Mouse (Mus musculus): Measurements from ENCODE around the gene Rps2.
"Not testable (repeated sequence)": the region's sequence is repeated elsewhere in the genome, so short reads cannot be mapped to it uniquely, and the experiment has no call there.

Gene Rps2

GRCm38 (mm10) chr17:24701251-24701650 is 16.7 kb upstream of the Rps2 start:
- DNase-seq (ENCODE audit: extremely low read depth, low read depth): no peak

DNA sequence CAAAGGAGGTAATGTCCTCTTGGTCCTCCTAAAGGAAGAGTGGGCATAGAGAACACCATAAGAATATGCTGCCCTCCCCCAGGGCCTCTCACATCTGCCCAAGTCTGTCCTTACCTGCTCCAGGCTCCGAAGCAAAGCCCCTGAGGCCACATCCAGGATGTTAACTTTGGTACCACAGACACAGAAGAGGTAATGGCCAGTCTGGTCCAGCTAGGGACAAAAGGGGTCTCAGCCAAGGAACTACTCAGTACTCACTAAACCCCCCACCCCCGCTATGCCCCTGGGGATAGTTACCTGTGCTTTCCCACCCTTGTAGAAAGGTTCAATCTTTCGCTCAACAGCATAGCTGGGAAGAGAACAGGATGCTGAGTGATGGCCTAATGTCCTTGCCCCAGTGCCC is 12.1 kb upstream of the Rps2 start:
- DNase-seq (ENCODE audit: extremely low read depth, low read depth): no peak

GRCm38 (mm10) chr17:24706982-24707800 is 10.7 kb upstream of the Rps2 start, which contains the start of gene Tbl3:
Tbl3 (minus strand) TSS chr17:24707660.
- peak; percentile 82 for DNase-seq (ENCODE audit: extremely low read depth, low read depth)

- peak; percentile 32 for DNase-seq (ENCODE audit: extremely low read depth, low read depth)
Measured at GRCm38 (mm10) chr17:24707801-24708425, 10.0 kb upstream of the Rps2 start.

DNA sequence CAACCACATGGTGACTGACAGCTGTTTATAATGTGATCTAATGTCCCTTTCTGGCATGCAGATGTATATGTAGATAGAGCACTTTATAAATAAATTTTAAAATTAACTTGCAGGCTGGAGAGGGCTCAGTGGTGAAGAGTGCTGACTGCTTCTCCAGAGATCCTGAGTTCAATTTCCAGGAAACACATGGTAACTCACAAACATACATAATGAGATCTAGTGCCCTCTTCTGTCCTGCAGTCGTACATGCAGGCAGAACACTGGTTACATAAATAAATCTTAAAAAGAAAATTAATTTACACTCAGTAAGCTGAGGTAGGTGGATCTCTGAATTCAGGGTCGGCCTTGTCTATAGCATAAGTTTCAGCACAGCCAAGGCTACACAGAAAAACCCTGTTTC is 9.3 kb upstream of the Rps2 start:
- peak; percentile 58 for DNase-seq (ENCODE audit: extremely low read depth, low read depth)

GRCm38 (mm10) chr17:24715556-24715955 is 2.4 kb upstream of the Rps2 start:
- DNase-seq (ENCODE audit: extremely low read depth, low read depth): no peak

- no peak for DNase-seq (ENCODE audit: extremely low read depth, low read depth)
Measured at GRCm38 (mm10) chr17:24716166-24716682, 1.7 kb upstream of the Rps2 start.

DNA sequence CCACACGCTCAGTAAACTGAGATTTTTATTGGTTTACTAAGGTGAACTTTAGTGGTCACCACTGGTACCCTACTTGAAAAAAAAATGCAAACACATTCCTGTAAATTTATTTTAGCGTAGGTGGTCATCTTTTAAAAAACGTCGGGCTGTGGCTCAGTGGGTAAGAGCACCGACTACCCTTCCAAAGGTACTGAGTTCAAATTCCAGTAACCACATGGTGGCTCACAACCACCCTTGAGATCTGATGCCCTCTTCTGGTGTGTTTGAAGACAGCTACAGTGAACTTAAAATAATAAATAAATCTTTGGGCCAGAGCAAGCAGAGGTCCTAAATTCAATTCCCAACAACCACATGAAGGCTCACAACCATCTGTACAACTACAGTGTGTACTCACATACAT is 1.0 kb downstream of the Rps2 start:
- not testable (repeated sequence) for DNase-seq (ENCODE audit: extremely low read depth, low read depth)

- peak; percentile 89 for DNase-seq (ENCODE audit: extremely low read depth, low read depth)
Measured at GRCm38 (mm10) chr17:24719494-24720222, 1.7 kb downstream of the Rps2 start.

- DNase-seq (ENCODE audit: extremely low read depth, low read depth): not testable (repeated sequence)
Measured at GRCm38 (mm10) chr17:24720616-24721015, 2.7 kb downstream of the Rps2 start.

DNA sequence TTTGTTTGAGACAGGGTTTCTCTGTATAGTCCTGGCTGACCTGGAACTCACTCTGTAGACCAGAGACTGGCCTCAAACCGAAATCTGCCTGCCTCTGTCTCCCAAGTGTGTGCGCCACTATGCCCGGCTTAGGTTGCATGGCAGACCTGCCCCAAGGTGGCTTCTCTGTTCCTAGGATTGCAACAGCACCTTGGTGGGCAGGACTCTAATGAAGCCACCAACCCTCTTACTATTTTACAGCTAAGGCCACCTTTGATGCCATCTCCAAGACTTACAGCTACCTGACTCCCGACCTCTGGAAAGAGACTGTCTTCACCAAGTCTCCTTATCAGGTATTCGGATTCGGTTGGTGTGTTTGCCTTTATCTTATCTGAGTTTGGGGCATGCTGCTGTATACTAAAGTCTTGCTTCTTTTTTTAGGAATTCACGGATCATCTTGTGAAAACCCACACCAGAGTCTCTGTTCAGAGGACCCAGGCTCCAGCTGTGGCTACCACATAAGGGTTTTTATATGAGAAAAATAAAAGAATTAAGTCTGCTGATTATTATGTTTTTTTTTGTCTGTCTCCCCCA is 3.6 kb downstream of the Rps2 start:
- DNase-seq (ENCODE audit: extremely low read depth, low read depth): not testable (repeated sequence)

DNA sequence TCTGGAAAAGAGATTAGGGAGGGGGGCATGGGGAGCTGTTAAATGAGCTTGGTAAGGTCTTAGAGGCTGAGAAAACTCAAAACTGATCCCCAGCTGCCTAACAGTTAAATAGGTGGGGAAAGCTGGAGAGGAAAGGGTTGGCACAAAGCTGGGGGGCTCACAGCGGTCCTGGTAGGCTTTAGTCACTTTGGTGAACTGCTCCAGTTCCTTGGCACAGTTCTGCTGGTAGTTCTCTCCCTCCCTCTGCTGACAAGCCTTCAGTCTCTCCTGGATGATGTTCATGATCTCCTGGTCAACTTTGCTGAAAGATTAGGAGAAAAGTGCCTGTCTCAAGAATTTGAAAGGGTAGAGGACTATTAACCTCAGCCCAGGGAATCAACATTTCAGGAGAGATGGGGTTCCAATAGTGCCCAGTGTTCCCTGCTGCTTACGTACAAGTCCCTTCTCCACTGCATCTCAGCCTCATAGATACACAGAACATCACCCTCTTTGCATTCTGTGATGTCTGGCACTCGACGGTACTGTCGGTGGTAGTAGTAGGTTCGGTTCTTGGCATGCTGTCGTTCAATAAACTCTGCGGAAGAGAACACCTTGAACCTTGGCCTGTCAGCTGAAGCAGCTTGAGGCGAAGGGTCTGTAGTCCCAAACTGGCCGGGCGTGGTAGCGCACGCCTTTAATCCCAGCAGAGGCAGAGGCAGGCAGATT is 4.5 kb downstream of the Rps2 start:
- DNase-seq (ENCODE audit: extremely low read depth, low read depth): no peak

GRCm38 (mm10) chr17:24723122-24723880 is 5.4 kb downstream of the Rps2 start:
- DNase-seq (ENCODE audit: extremely low read depth, low read depth): no peak

- DNase-seq (ENCODE audit: extremely low read depth, low read depth): no peak
Measured at GRCm38 (mm10) chr17:24723881-24724180, 5.9 kb downstream of the Rps2 start.

GRCm38 (mm10) chr17:24724184-24724583 is 6.3 kb downstream of the Rps2 start, which contains the start of gene Ndufb10:
Ndufb10 (minus strand) TSS chr17:24724478.
- DNase-seq (ENCODE audit: extremely low read depth, low read depth): peak; percentile 73

DNA sequence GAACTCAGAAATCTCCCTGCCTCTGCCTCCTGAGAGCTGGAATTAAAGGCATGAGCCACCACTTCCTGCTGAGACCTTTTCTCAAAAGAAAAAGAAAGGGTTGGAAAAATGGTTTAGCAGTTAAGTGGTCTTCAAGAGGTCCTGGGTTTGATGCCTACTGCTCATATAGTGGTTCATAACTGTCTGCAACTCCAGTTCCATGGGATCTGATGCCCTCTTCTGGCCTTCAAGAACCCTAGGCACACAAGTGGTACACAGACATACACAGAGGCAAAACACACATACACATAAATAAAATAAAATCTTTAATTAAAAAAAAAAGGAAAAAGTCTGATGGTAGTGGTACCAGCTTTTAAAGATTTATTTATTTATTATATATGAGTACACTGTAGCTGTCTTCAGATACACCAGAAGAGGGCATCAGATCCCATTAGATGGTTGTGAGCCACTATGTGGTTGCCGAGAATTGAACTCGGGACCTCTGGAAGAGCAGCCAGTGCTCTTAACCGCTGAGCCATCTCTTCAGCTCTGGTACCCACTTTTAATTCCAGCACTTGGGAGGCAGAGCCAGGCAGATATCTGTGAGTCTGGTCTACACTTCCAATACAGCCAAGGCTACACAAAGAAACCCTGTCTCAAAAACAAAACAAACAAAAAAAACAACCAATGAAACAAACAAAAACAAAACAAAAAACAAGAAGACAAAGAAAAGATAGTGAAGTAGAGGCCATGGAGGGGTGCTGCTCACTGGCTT is 7.9 kb downstream of the Rps2 start:
- DNase-seq (ENCODE audit: extremely low read depth, low read depth): no peak

DNA sequence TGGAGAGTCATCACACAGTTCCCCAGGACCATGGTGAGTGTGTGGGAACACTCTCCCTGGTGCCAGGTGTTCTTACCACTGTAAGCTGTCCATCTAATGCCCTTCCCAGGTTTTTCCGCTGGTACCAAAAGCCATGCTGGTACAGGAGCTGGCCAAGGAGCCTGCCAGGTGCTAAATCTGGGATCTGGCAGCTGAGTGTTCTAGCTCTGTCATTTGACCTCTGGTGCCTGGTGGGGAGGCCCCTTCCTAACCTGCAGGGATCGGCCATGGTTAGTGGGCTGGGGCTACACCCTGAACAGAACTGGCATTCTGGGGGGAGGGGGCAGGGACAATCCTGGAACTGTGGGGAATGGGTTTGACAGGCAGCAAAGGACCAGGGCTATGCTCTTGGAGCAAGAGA is 9.7 kb downstream of the Rps2 start, which contains the start of gene Rpl3l:
TSS of gene Rpl3l (plus strand) at position 203 of the 400 bp plus-strand sequence.
- DNase-seq (ENCODE audit: extremely low read depth, low read depth): no peak

- no peak for DNase-seq (ENCODE audit: extremely low read depth, low read depth)
Measured at GRCm38 (mm10) chr17:24728184-24728583, 10.3 kb downstream of the Rps2 start.

- no peak for DNase-seq (ENCODE audit: extremely low read depth, low read depth)
Measured at GRCm38 (mm10) chr17:24729067-24729466, 11.2 kb downstream of the Rps2 start.

All from MEL-GATA-1-ER (cell line).